Mouse (Mus musculus) fat pad, adult 2 months (tissue): ENCODE results near the gene Mei4.

Source experiments
- DNase-seq: peaks from one replicate; pipeline ENCODE4 v3.0.0-alpha.2; 2011; ENCODE audit warnings: low read depth, low spot score; ENCODE audit errors: extremely low read depth

The Mei4 gene

GRCm38 (mm10) chr9:82136119-82136518, 272.6 kb downstream of the Mei4 start:
- DNase-seq: no peak

GRCm38 (mm10) chr9:82160143-82160542, 296.7 kb downstream of the Mei4 start:
- no peak for DNase-seq

DNA sequence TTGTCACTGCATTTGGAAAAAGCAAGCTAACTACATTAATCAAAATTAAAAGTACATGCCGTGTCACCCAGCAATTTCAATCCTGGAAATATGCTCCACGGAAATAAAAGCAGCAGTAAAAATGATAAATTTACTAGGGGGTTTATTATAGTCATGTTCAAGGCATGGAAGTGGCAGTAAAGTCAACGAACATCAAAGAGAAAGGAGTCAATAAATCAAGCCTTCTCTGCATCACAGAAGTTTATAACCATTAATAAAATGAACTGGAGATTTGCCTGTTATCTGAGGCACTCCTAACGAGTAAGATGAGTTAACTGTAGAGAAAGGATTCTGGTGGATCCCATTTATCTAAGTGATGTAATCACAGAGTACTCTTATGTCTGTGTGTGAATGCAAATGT, 298.9 kb downstream of the Mei4 start:
- DNase-seq: no peak

GRCm38 (mm10) chr9:82217976-82218375, 354.5 kb downstream of the Mei4 start:
- no peak for DNase-seq

DNA sequence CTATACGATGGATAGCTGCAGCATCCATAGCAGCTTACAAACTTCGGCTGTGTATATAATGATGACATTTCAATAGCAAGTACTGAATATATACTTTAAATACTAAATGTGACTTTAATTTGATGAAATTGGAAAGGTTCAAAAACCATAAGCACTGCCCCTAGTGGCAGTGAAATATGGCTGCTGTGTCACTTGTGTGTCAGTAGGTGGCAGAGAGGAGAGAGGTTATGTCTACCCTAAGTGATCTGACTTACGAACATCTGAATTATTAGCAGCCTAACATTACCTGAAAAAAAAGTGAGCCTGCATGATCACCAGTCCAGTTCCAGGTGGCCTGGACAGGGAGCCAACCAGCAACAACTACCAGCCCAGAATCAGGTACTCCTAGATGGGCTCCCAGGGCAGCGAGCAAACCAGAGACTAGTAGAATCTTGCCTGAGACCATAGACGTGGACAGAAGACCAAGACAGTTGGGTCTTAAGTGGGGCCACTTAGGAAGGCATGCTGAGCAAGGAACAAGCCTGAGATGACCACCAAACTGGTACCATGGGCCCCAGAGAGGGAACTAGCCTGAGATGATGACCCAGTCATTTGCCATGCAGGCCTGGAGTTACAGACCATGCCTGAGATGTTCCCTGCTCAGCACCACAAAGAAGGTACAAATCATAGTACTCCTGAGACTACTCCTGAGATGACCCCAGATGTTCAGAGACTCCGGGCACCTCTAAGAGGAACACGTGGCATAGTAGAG, 384.4 kb downstream of the Mei4 start:
- no peak for DNase-seq
